8 mouse cellular contexts compared by ENCODE assay signal in genomic region chr4:122910577-122910976, GRCm38 (mm10). TPM values are rescaled to one million over a fixed set of nuclear protein-coding genes. Genes with fewer than 3 reads are reported as not detected.
DNase-seq lines count a peak whose midpoint lies in the region; ATAC-seq and TF ChIP-seq lines count a peak whose summit lies in the region.

No protein-coding gene starts in this region.

- no peak for TF ChIP-seq EP300 in liver, postnatal 0 days (IDR thresholded peaks at IDR 0.05; ENCODE audit: low read depth)

- WGBS in hindbrain, postnatal 0 days, result 63% methylated on average over 6 of the region's 6 CpGs
- WGBS in hindbrain, embryonic 14.5 days, result 54% methylated on average over 6 of the region's 6 CpGs
- 47% methylated on average over 6 of the region's 6 CpGs for WGBS in liver, postnatal 0 days (ENCODE audit: insufficient replicate concordance)
- WGBS in limb, embryonic 10.5 days, result 47% methylated on average over 6 of the region's 6 CpGs
- WGBS in embryonic facial prominence, embryonic 10.5 days, result 48% methylated on average over 6 of the region's 6 CpGs

- H3K4me1 ChIP-seq in hindbrain, postnatal 0 days (ENCODE audit: insufficient read depth, low read length), result peaks cover 8% of the 10 kb centered on the region; the same call in 1 of the 2 replicates
- peaks cover 4% of the 10 kb centered on the region; the same call in 1 of the 2 replicates for H3K4me1 ChIP-seq in hindbrain, embryonic 14.5 days (replicated peaks; ENCODE audit: control insufficient read depth, insufficient read depth, low read length)
- H3K4me1 ChIP-seq in liver, postnatal 0 days (ENCODE audit: insufficient read depth), result no peaks in the 10 kb centered on the region
- no peaks in the 10 kb centered on the region for H3K4me1 ChIP-seq in limb, embryonic 10.5 days
- H3K4me1 ChIP-seq in embryonic facial prominence, embryonic 10.5 days, result no peaks in the 10 kb centered on the region

- H3K36me3 ChIP-seq in hindbrain, postnatal 0 days (ENCODE audit: insufficient read depth, low read length), result no peaks in the 10 kb centered on the region
- no peaks in the 10 kb centered on the region for H3K36me3 ChIP-seq in hindbrain, embryonic 14.5 days (replicated peaks; ENCODE audit: control insufficient read depth, insufficient read depth)
- no peaks in the 10 kb centered on the region for H3K36me3 ChIP-seq in liver, postnatal 0 days (replicated peaks; ENCODE audit: insufficient read depth, low read length)
- H3K36me3 ChIP-seq in limb, embryonic 10.5 days, result no peaks in the 10 kb centered on the region
- H3K36me3 ChIP-seq in embryonic facial prominence, embryonic 10.5 days (replicated peaks), result no peaks in the 10 kb centered on the region

- peak; percentile 64 for TF ChIP-seq CTCF in hindbrain, postnatal 0 days (IDR thresholded peaks at IDR 0.05; ENCODE audit: low read depth)
- TF ChIP-seq CTCF in liver, postnatal 0 days (IDR thresholded peaks at IDR 0.05; ENCODE audit: low read depth), result peak; percentile 75

- no peak for DNase-seq in hindbrain, postnatal 0 days (ENCODE audit: low spot score)
- DNase-seq in hindbrain, embryonic 14.5 days (ENCODE audit: low spot score), result no peak
- DNase-seq in 416B (ENCODE audit: low read depth) (peak; percentile 66), ES-CJ7 (ENCODE audit: low read depth, low spot score) (peak; percentile 88)
- DNase-seq in liver, postnatal 0 days, result peak; percentile 24
- no peak for DNase-seq in limb, embryonic 10.5 days (ENCODE audit: low spot score)
- no peak for DNase-seq in embryo, embryonic 10 days (ENCODE audit: low spot score)
- no peak for DNase-seq in embryonic facial prominence, embryonic 10.5 days (ENCODE audit: low spot score)

- no peak overlapping the region for H3K27ac ChIP-seq in hindbrain, postnatal 0 days
- no peak overlapping the region for H3K27ac ChIP-seq in hindbrain, embryonic 14.5 days
- no peak overlapping the region for H3K27ac ChIP-seq in liver, postnatal 0 days (ENCODE audit: low read depth)
- no peak overlapping the region for H3K27ac ChIP-seq in limb, embryonic 10.5 days
- no peak overlapping the region for H3K27ac ChIP-seq in embryonic facial prominence, embryonic 10.5 days (replicated peaks)

- H3K4me3 ChIP-seq in hindbrain, postnatal 0 days (ENCODE audit: low read length), result no peak overlapping the region
- no peak overlapping the region for H3K4me3 ChIP-seq in hindbrain, embryonic 14.5 days (replicated peaks; ENCODE audit: low read length)
- no peak overlapping the region for H3K4me3 ChIP-seq in liver, postnatal 0 days (ENCODE audit: low read depth, low read length)
- no peak overlapping the region for H3K4me3 ChIP-seq in limb, embryonic 10.5 days
- H3K4me3 ChIP-seq in embryonic facial prominence, embryonic 10.5 days, result no peak overlapping the region

- H3K9ac ChIP-seq in hindbrain, postnatal 0 days (replicated peaks; ENCODE audit: low read length), result no peak overlapping the region
- H3K9ac ChIP-seq in hindbrain, embryonic 14.5 days, result no peak overlapping the region
- H3K9ac ChIP-seq in liver, postnatal 0 days (replicated peaks), result no peak overlapping the region

- H3K4me2 ChIP-seq in hindbrain, postnatal 0 days (ENCODE audit: low read depth, low read length), result no peak overlapping the region
- H3K4me2 ChIP-seq in hindbrain, embryonic 14.5 days (replicated peaks), result no peak overlapping the region
- H3K4me2 ChIP-seq in liver, postnatal 0 days (ENCODE audit: low read depth, low read length), result no peak overlapping the region

- H3K9me3 ChIP-seq in hindbrain, postnatal 0 days (ENCODE audit: low read length), result no peaks in the 10 kb centered on the region
- peaks cover 4% of the 10 kb centered on the region; the same call in 1 of the 2 replicates for H3K9me3 ChIP-seq in hindbrain, embryonic 14.5 days (ENCODE audit: control insufficient read depth, low read length)
- peaks cover 9% of the 10 kb centered on the region for H3K9me3 ChIP-seq in liver, postnatal 0 days (ENCODE audit: low read length)
- no peaks in the 10 kb centered on the region for H3K9me3 ChIP-seq in limb, embryonic 10.5 days (replicated peaks)
- peaks cover 10% of the 10 kb centered on the region; the same call in 1 of the 2 replicates for H3K9me3 ChIP-seq in embryonic facial prominence, embryonic 10.5 days

- H3K27me3 ChIP-seq in hindbrain, postnatal 0 days (ENCODE audit: insufficient read depth, low read length), result no peaks in the 10 kb centered on the region
- no peaks in the 10 kb centered on the region for H3K27me3 ChIP-seq in hindbrain, embryonic 14.5 days (ENCODE audit: control insufficient read depth, insufficient read depth, low read length)
- H3K27me3 ChIP-seq in liver, postnatal 0 days (ENCODE audit: insufficient read depth, low read length), result no peaks in the 10 kb centered on the region
- no peaks in the 10 kb centered on the region for H3K27me3 ChIP-seq in limb, embryonic 10.5 days (ENCODE audit: low read depth, poor library complexity, severe bottlenecking)
- H3K27me3 ChIP-seq in embryonic facial prominence, embryonic 10.5 days (replicated peaks; ENCODE audit: low read depth, poor library complexity, severe bottlenecking), result no peaks in the 10 kb centered on the region

- ATAC-seq in hindbrain, postnatal 0 days, result no peak
- ATAC-seq in hindbrain, embryonic 14.5 days (ENCODE audit: low FRiP score), result no peak
- ATAC-seq in liver, postnatal 0 days, result no peak

RNA-seq across cellular contexts. Expression of gene Cap1, which starts 24.7 kb away (rescaled TPM):
- total RNA-seq in hindbrain, postnatal 0 days (2014; rRNA removed), result 133 and 141 TPM in 2 replicates
- 59.9 and 60.1 TPM in 2 replicates for polyA plus RNA-seq in hindbrain, postnatal 0 days (2015; fragmentation: Nextera tagmentation; extraction: Ambion mirVana)
- 71.9 and 76.7 TPM in 2 replicates for polyA plus RNA-seq in hindbrain, embryonic 14.5 days (2014; fragmentation: Nextera tagmentation; extraction: Ambion mirVana)
- 22.3 and 28.4 TPM in 2 replicates for polyA plus RNA-seq in liver, postnatal 0 days (2015; fragmentation: Nextera tagmentation; extraction: Ambion mirVana)
- 45.3 and 46.5 TPM in 2 replicates for polyA plus RNA-seq in limb, embryonic 10.5 days (2016; fragmentation: Nextera tagmentation; extraction: Ambion mirVana)
- polyA plus RNA-seq in embryonic facial prominence, embryonic 10.5 days (2016; fragmentation: Nextera tagmentation; extraction: Ambion mirVana), result 72.6 and 73.9 TPM in 2 replicates

RNA-seq across cellular contexts. Expression of gene Mfsd2a, which starts 50.4 kb away (rescaled TPM):
- 63.6 and 68.0 TPM in 2 replicates for total RNA-seq in hindbrain, postnatal 0 days (2014; rRNA removed)
- 34.9 and 42.6 TPM in 2 replicates for polyA plus RNA-seq in hindbrain, postnatal 0 days (2015; fragmentation: Nextera tagmentation; extraction: Ambion mirVana)
- polyA plus RNA-seq in hindbrain, embryonic 14.5 days (2014; fragmentation: Nextera tagmentation; extraction: Ambion mirVana), result 27.9 and 28.3 TPM in 2 replicates
- not detected in 2 replicates for polyA plus RNA-seq in liver, postnatal 0 days (2015; fragmentation: Nextera tagmentation; extraction: Ambion mirVana)
- polyA plus RNA-seq in limb, embryonic 10.5 days (2016; fragmentation: Nextera tagmentation; extraction: Ambion mirVana), result 10.1 and 10.7 TPM in 2 replicates
- polyA plus RNA-seq in embryonic facial prominence, embryonic 10.5 days (2016; fragmentation: Nextera tagmentation; extraction: Ambion mirVana), result 10.1 and 12.9 TPM in 2 replicates

Comparison
In these comparisons a context has a peak if more than half of its experiments do, and no peak if none do; other contexts are left out.
1. DNase-seq: peak in 416B (single experiment), ES-CJ7 (single experiment) and liver, postnatal 0 days (single experiment); none in hindbrain, postnatal 0 days (single experiment), hindbrain, embryonic 14.5 days (single experiment), limb, embryonic 10.5 days (single experiment), embryo, embryonic 10 days (single experiment) and embryonic facial prominence, embryonic 10.5 days (single experiment).
2. RNA of gene Mfsd2a, which starts 50.4 kb away (polyA plus RNA-seq): 34.9 to 42.6 TPM in hindbrain, postnatal 0 days, 27.9 to 28.3 TPM in hindbrain, embryonic 14.5 days, 10.1 to 10.7 TPM in limb, embryonic 10.5 days and 10.1 to 12.9 TPM in embryonic facial prominence, embryonic 10.5 days; not detected in liver, postnatal 0 days; every median in the first group is over 10 times any median in the second.